Mouse (Mus musculus) intestine, postnatal 0 days (tissue): Measurements from ENCODE around the gene Lrp1. TPM values are rescaled to one million over a fixed set of nuclear protein-coding genes. Genes with fewer than 3 reads are reported as not detected.

Source experiments
- ATAC-seq: fragments of 200-750 bp; cut with Nextera tagmentation; 2 replicates; pipeline ENCODE4 v1.8.0; 2017; ENCODE audit warnings: mild to moderate bottlenecking, moderate TSS enrichment, moderate library complexity
- H3K27ac ChIP-seq: fragments of 300-500 bp; sonication (generic); 2 replicates; pipeline ENCODE4 v1.5.1; 2014; ENCODE audit warnings: mild to moderate bottlenecking, low read depth, low read length, moderate library complexity
- H3K27me3 ChIP-seq: fragments of 300-500 bp; sonication (generic); replicated peaks from 2 replicates; pipeline ENCODE4 v1.6.1; 2014; ENCODE audit warnings: low read length, mixed read lengths; ENCODE audit not compliant: control insufficient read depth, insufficient read depth
- H3K36me3 ChIP-seq: fragments of 300-500 bp; sonication (generic); 2 replicates; pipeline ENCODE4 v1.6.1; 2014; ENCODE audit warnings: mild to moderate bottlenecking, moderate library complexity; ENCODE audit not compliant: control insufficient read depth, insufficient read depth
- H3K4me1 ChIP-seq: fragments of 300-500 bp; sonication (generic); replicated peaks from 2 replicates; pipeline ENCODE4 v1.6.1; 2014; ENCODE audit warnings: antibody characterized with exemption, low read length, mixed read lengths; ENCODE audit not compliant: control insufficient read depth, insufficient read depth
- H3K4me2 ChIP-seq: fragments of 300-500 bp; sonication (generic); replicated peaks from 2 replicates; pipeline ENCODE4 v1.6.1; 2014; ENCODE audit warnings: low read depth, mild to moderate bottlenecking, moderate library complexity
- H3K4me3 ChIP-seq: fragments of 300-500 bp; sonication (generic); 2 replicates; pipeline ENCODE4 v1.5.1; 2014; ENCODE audit warnings: low read depth, low read length
- H3K9ac ChIP-seq: fragments of 300-500 bp; sonication (generic); 2 replicates; pipeline ENCODE4 v1.6.1; 2014; ENCODE audit warnings: mild to moderate bottlenecking, low read depth, low read length
- H3K9me3 ChIP-seq: fragments of 300-500 bp; sonication (generic); 2 replicates; pipeline ENCODE4 v1.6.1; 2016; ENCODE audit warnings: mixed run types; ENCODE audit not compliant: control insufficient read depth
- CTCF ChIP-seq: sonication (generic); IDR thresholded peaks from 2 replicates; pipeline ENCODE4 v1.5.1; 2016; ENCODE audit warnings: low read depth, mild to moderate bottlenecking, control low read depth, antibody characterized with exemption, moderate library complexity
- whole genome bisulfite sequencing: fragments of 180-500 bp; shearing (Covaris S2); extraction: QIAGEN DNeasy Blood & Tissue Kit; methylation state at CpG from one replicate; pipeline ENCODE4 v1.1.7; 2014; 5-methylcytosine and 5-hydroxymethylcytosine counted together
- polyA plus RNA-seq: library from polyadenylated mRNA; unstranded; fragments of >200 nt; fragmentation: Nextera tagmentation; extraction: Ambion mirVana; gene quantifications from 2 replicates; pipeline ENCODE4 v1.2.1, GENCODE M21; 2015

The Lrp1 gene
- polyA plus RNA-seq, 1 experiment from 2014 or later, result 28.9 TPM

GRCm38 (mm10) chr10:127513501-127514091, 107.4 kb downstream of the Lrp1 start:
- 7% methylated on average over 16 of the region's 16 CpGs for whole genome bisulfite sequencing
- peaks cover 49% of the 10 kb centered on the region for H3K27me3 ChIP-seq

DNA sequence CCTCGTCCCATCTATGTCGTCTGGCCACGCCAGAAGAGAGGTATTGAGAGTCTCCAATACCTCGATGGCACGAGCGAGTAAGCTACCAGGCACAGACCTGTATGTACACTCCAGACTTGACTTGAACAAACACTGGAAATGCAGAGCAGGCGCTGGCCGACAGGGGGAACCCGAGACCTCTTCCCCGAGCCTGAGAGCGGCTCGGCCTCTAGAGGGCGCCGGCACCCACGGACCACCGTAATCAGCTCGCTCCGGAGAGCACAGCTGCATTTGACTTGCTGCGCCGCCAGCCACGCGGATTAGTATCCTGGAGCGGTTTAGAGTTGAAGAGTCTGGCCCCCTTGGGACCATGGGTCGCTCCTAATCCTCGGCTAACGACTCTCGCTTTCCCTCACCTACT, 108.1 kb downstream of the Lrp1 start:
- 0% methylated on average over 27 of the region's 27 CpGs for WGBS
- H3K9ac ChIP-seq, result no peak overlapping the region; the same call in 1 of the 2 replicates
- peaks cover 57% of the 10 kb centered on the region for H3K27me3 ChIP-seq
- no peaks in the 10 kb centered on the region for H3K9me3 ChIP-seq
- peak overlapping the region; percentile 53 for H3K4me3 ChIP-seq
- H3K36me3 ChIP-seq, result peaks cover 4% of the 10 kb centered on the region; the same call in 1 of the 2 replicates
- H3K4me2 ChIP-seq, result peak overlapping the region; percentile 96
- peaks cover 27% of the 10 kb centered on the region for H3K4me1 ChIP-seq
- TF ChIP-seq CTCF, result peak; percentile 100
- H3K27ac ChIP-seq, result no peak overlapping the region
- ATAC-seq, result peak; percentile 47

More at GRCm38 (mm10) chr10:127513501-127514091, 107.4 kb downstream of the Lrp1 start:
- H3K9ac ChIP-seq, result no peak overlapping the region
- H3K4me3 ChIP-seq, result peak overlapping the region; percentile 53; the same call in 1 of the 2 replicates
- H3K4me1 ChIP-seq, result peaks cover 27% of the 10 kb centered on the region
- TF ChIP-seq CTCF, result no peak
- no peaks in the 10 kb centered on the region for H3K9me3 ChIP-seq
- peaks cover 10% of the 10 kb centered on the region for H3K36me3 ChIP-seq
- no peak overlapping the region for H3K27ac ChIP-seq
- peak overlapping the region; percentile 96 for H3K4me2 ChIP-seq
- ATAC-seq, result no peak

- no peaks in the 10 kb centered on the region for H3K36me3 ChIP-seq
- 5% methylated on average over 7 of the region's 7 CpGs for WGBS
- peak overlapping the region; percentile 96 for H3K4me2 ChIP-seq
- H3K27ac ChIP-seq, result no peak overlapping the region
- no peak for ATAC-seq
- peaks cover 27% of the 10 kb centered on the region for H3K4me1 ChIP-seq
- no peak for TF ChIP-seq CTCF
- no peak overlapping the region; the same call in 1 of the 2 replicates for H3K9ac ChIP-seq
- H3K9me3 ChIP-seq, result no peaks in the 10 kb centered on the region
- H3K4me3 ChIP-seq, result peak overlapping the region; percentile 53
- peaks cover 60% of the 10 kb centered on the region for H3K27me3 ChIP-seq
Observed at GRCm38 (mm10) chr10:127512307-127512666, 108.7 kb downstream of the Lrp1 start.

DNA sequence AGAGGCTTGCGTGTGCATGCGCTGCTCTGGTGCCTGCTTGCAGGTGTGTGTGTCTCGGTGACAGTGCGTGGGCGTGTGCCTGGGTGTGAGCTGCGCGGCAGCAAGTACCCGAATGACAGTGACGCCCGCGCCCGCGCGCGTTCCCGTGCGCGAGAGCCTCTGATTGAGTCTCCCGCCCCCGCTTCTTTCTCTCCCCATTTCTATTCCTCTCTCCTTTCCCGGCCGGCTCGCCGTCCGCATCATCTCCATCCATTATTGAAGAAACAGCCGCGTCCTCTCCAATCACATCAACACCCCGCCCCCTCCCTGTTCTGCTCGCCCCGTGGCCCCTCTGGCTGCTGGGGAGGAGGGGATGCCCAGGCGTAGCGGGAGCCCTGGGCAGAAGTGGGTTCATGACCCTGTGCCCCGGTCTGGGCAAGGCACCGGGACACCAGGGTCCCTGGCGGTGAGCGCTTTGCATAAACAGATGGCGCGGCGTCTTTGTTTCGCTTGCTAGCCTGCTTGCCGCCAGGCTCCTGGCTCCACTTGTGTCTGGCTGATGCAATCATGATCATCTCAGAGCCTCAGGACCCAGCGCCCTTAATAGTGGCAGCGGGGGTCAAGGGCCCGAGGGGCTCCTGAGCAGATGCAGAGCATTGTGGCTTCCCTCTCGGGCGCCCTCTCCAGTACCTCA, 109.2 kb downstream of the Lrp1 start:
- no peaks in the 10 kb centered on the region for H3K9me3 ChIP-seq
- TF ChIP-seq CTCF, result peak; percentile 58
- ATAC-seq, result no peak
- peak overlapping the region; percentile 96 for H3K4me2 ChIP-seq
- peak overlapping the region; percentile 53 for H3K4me3 ChIP-seq
- H3K27ac ChIP-seq, result no peak overlapping the region
- no peaks in the 10 kb centered on the region for H3K36me3 ChIP-seq
- peaks cover 60% of the 10 kb centered on the region for H3K27me3 ChIP-seq
- under 1% methylated on average over 43 of the region's 46 CpGs for WGBS
- H3K9ac ChIP-seq, result no peak overlapping the region
- peaks cover 22% of the 10 kb centered on the region for H3K4me1 ChIP-seq

- Histone ChIP-seq H3K27me3 (peaks cover 60% of the 10 kb centered on the region), H3K27ac (no peak overlapping the region)
Observed at GRCm38 (mm10) chr10:127510895-127511617, 109.9 kb downstream of the Lrp1 start.

More at GRCm38 (mm10) chr10:127510895-127511617, 109.9 kb downstream of the Lrp1 start:
- no peaks in the 10 kb centered on the region for H3K36me3 ChIP-seq
- H3K9ac ChIP-seq, result no peak overlapping the region
- H3K9me3 ChIP-seq, result no peaks in the 10 kb centered on the region
- peak overlapping the region; percentile 96; the same call in 1 of the 2 replicates for H3K4me2 ChIP-seq
- peaks cover 15% of the 10 kb centered on the region for H3K4me1 ChIP-seq
- peak overlapping the region; percentile 53 for H3K4me3 ChIP-seq
- TF ChIP-seq CTCF, result no peak
- ATAC-seq, result no peak
- WGBS, result 27% methylated on average over 11 of the region's 11 CpGs
